Mouse (Mus musculus) liver, adult 2 months (tissue): ENCODE results near the gene Csf3. TPM values are rescaled to one million over a fixed set of nuclear protein-coding genes. Genes with fewer than 3 reads are reported as not detected.

Experiments
- DNase-seq: peaks from one replicate; pipeline ENCODE4 v3.0.0-alpha.2; 2011; ENCODE audit warnings: low read depth, low spot score; ENCODE audit errors: extremely low read depth
- H3K27ac ChIP-seq: fragments of 200-500 bp; replicated peaks from 2 replicates; pipeline ENCODE4 v1.5.1; 2012; ENCODE audit warnings: low read depth, mild to moderate bottlenecking, control low read depth, inconsistent platforms, low read length; ENCODE audit not compliant: insufficient read depth
- H3K27me3 ChIP-seq: fragments of 200-500 bp; 2 replicates; pipeline ENCODE4 v1.6.1; 2012; ENCODE audit warnings: mild to moderate bottlenecking, moderate library complexity, low read length, inconsistent platforms; ENCODE audit not compliant: control insufficient read depth, insufficient read depth
- H3K36me3 ChIP-seq: fragments of 200-500 bp; 2 replicates; pipeline ENCODE4 v1.6.1; 2012; ENCODE audit warnings: low read length, inconsistent platforms; ENCODE audit not compliant: control insufficient read depth, insufficient read depth
- H3K4me1 ChIP-seq: fragments of 200-500 bp; 2 replicates; pipeline ENCODE4 v1.6.1; 2011; ENCODE audit warnings: low read length; ENCODE audit not compliant: control insufficient read depth, insufficient read depth
- H3K4me3 ChIP-seq: fragments of 200-500 bp; 2 replicates; pipeline ENCODE4 v1.5.1; 2011; ENCODE audit warnings: low read depth, mild to moderate bottlenecking, control low read depth, low read length, moderate library complexity; ENCODE audit not compliant: insufficient read depth
- H3K79me2 ChIP-seq: fragments of 200-500 bp; 2 replicates; pipeline ENCODE4 v1.6.1; 2012; ENCODE audit warnings: inconsistent platforms, mild to moderate bottlenecking, low read length, moderate library complexity; ENCODE audit not compliant: control insufficient read depth, insufficient read depth
- H3K9ac ChIP-seq: fragments of 200-500 bp; 2 replicates; pipeline ENCODE4 v1.6.1; 2012; ENCODE audit warnings: low read depth, mild to moderate bottlenecking, control low read depth, inconsistent platforms, low read length
- CTCF ChIP-seq: fragments of 200-500 bp; IDR thresholded peaks from 2 replicates; pipeline ENCODE4 v1.5.1; 2011; ENCODE audit warnings: low read depth, low read length, control low read depth
- POLR2A ChIP-seq: fragments of 200-500 bp; IDR thresholded peaks from 2 replicates; pipeline ENCODE4 v1.6.1; 2011; ENCODE audit warnings: low read length, control low read depth; ENCODE audit not compliant: insufficient read depth; ENCODE audit errors: extremely low read depth
- WGBS: fragments of 180-500 bp; shearing (Covaris S2); methylation state at CpG from one replicate; pipeline ENCODE4 v1.1.7; 2018; 5-methylcytosine and 5-hydroxymethylcytosine counted together
- polyA plus RNA-seq: library from polyadenylated mRNA; depleted of rRNA; stranded (reverse); fragments of >200 nt; gene quantifications from 2 replicates; pipeline ENCODE4 v1.2.3, GENCODE M21; 2012
- total RNA-seq: library from RNA; depleted of rRNA; stranded (reverse); fragments of >200 nt; gene quantifications from 2 replicates; pipeline ENCODE4 v1.2.3, GENCODE M21; 2014

Gene Csf3
- total and polyA plus RNA-seq, 2 experiments: 0.07 TPM; not detected in 1

DNA sequence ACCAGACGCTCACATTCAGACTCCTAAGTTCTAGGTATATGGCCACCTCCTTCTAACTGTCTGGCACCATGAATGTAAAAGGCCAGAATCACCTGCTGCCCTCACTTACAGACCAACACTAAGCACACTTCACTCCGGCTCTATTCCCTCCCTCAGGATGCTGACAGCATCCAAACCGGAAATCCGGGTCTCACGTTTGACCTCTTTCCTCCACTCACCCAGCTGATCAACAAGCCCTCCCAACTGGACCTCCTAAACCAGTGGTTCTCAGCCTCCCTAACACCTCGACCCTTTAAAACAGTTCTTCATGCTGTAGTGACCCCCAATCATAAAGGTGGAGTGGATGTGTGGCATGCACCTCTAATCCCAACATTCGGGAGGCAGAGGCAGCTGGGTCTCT is 22.0 kb downstream of the Csf3 start:
- no peaks in the 10 kb centered on the region for H3K36me3 ChIP-seq
- 77% methylated on average over 7 of the region's 7 CpGs for WGBS
- peaks cover 3% of the 10 kb centered on the region; the same call in 1 of the 2 replicates for H3K4me1 ChIP-seq
- no peaks in the 10 kb centered on the region for H3K27me3 ChIP-seq
- no peaks in the 10 kb centered on the region for H3K79me2 ChIP-seq
- H3K4me3 ChIP-seq: no peak overlapping the region
- TF ChIP-seq CTCF (no peak), POLR2A (no peak)
- no peak overlapping the region for H3K9ac ChIP-seq
- no peak overlapping the region for H3K27ac ChIP-seq
- DNase-seq: no peak

DNA sequence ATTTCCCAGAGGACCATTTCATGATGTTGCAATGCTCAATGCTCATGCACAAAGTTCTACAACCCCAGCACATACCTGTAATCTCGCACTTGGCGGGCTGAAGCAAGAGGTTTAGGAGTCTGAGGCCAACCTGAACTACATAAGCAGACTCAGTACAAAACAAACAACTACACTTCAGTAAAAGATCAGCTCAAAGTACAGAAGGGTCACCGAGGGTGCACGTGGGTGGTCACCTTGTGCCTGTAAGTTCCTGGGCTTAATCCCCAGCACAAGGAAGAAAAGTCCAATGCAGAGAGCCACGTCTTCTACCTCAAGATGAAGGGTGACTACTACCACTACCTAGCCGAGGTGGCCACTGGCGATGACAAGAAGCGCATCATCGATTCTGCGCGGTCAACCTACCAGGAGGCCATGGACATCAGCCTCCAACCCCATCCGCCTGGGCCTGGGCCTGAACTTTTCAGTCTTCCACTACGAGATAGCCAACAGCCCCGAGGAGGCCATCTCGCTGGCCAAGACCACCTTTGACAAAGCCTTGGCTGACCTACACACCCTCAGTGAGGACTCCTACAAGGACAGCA is 25.0 kb downstream of the Csf3 start:
- TF ChIP-seq POLR2A: no peak
- Histone ChIP-seq H3K4me3 (no peak overlapping the region), H3K27me3 (no peaks in the 10 kb centered on the region), H3K36me3 (no peaks in the 10 kb centered on the region), H3K79me2 (no peaks in the 10 kb centered on the region), H3K9ac (no peak overlapping the region), H3K27ac (no peak overlapping the region), H3K4me1 (peaks cover 6% of the 10 kb centered on the region; the same call in 1 of the 2 replicates)
- WGBS: 80% methylated on average over 15 of the region's 15 CpGs
- no peak for DNase-seq

- Histone ChIP-seq H3K79me2 (no peaks in the 10 kb centered on the region), H3K36me3 (no peaks in the 10 kb centered on the region), H3K27ac (no peak within 1 kb of the TSS), H3K4me1 (peaks cover 3% of the 10 kb centered on the region; the same call in 1 of the 2 replicates), H3K9ac (peak within 1 kb of the TSS; percentile 56), H3K4me3 (peak within 1 kb of the TSS; percentile 69), H3K27me3 (no peaks in the 10 kb centered on the region)
- no peak for TF ChIP-seq CTCF
- no peak for TF ChIP-seq POLR2A
- WGBS: under 1% methylated on average over 16 of the region's 16 CpGs
- peak; percentile 89 for DNase-seq
Measured at GRCm38 (mm10) chr11:98729119-98729588, 28.1 kb downstream of the Csf3 start, which contains the start of gene Med24. Gene Med24 (minus strand): TSS chr11:98729435.

DNA sequence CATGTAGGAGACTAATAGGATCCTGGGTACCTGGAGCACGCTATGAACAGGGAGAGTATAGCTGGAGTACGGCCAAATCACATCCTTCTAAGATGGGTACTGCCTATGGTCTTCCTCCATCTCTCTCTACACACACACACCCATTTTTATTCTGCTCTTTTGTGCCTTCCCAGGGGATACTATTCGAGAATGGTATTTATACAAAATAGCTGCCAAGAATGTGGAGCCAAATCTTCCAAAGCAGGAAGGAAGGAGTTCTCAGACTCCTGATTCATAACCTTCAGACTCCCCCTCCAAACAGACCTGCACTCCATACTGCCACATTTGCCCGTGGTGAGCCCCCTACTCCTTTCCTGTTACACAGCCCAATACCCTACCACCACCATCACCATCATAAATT is 29.7 kb downstream of the Csf3 start:
- H3K27me3 ChIP-seq: no peaks in the 10 kb centered on the region
- H3K9ac ChIP-seq: no peak overlapping the region
- no peak for DNase-seq
- 72% methylated on average over 4 of the region's 4 CpGs for WGBS
- no peaks in the 10 kb centered on the region for H3K79me2 ChIP-seq
- no peaks in the 10 kb centered on the region for H3K36me3 ChIP-seq
- no peak for TF ChIP-seq CTCF
- no peak for TF ChIP-seq POLR2A
- peaks cover 3% of the 10 kb centered on the region; the same call in 1 of the 2 replicates for H3K4me1 ChIP-seq
- H3K27ac ChIP-seq: no peak overlapping the region
- no peak overlapping the region for H3K4me3 ChIP-seq

DNA sequence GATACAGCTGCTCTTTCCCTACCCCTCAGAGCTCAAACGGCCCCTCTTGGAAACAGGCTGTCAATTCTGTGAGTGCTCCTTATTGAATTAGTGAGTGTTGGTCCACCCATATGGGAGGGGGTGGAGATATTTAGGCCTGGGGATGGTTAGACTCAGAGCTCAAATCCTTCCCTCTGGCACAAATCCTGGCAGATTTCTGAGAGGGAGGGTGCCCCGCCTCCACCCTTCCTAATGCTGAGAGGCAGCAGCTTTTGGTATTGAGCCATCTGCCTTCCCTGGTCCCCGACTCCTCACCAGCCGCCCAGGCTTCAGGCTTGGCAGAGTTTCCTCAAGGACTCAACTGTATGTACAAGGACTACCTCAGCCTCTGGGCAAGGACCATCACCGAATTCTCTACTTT is 30.1 kb downstream of the Csf3 start:
- WGBS: 78% methylated on average over 5 of the region's 5 CpGs
- Histone ChIP-seq H3K4me3 (no peak overlapping the region), H3K79me2 (no peaks in the 10 kb centered on the region), H3K27ac (no peak overlapping the region), H3K9ac (no peak overlapping the region), H3K4me1 (peaks cover 3% of the 10 kb centered on the region; the same call in 1 of the 2 replicates), H3K27me3 (no peaks in the 10 kb centered on the region), H3K36me3 (no peaks in the 10 kb centered on the region)
- TF ChIP-seq POLR2A (no peak), CTCF (no peak)
- no peak for DNase-seq

DNA sequence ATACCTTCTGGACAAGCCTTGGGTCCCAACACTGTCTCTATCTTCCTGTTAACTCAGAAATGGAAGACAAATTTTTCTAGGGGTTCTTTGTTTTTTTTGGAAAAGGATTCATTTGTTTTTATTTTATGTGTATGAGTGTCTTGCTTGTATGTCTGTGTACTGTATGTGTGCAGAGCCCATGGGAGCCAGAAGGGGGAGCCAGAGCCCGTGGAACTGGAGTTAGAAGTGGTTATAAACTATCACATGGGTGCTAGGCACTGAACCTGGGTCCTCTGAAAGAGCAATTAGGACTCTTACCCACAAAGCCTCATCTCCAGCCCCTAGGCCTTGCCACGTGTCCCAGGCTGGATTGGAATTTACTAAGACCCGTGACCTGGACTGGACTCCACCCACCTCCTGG is 33.0 kb downstream of the Csf3 start:
- 81% methylated on average over 3 of the region's 3 CpGs for WGBS
- no peaks in the 10 kb centered on the region for H3K27me3 ChIP-seq

More for the DNA sequence above, 33.0 kb downstream of the Csf3 start:
- no peaks in the 10 kb centered on the region for H3K36me3 ChIP-seq
- TF ChIP-seq CTCF (peak; percentile 43; the same call in 1 of the 2 replicates), POLR2A (no peak)
- no peak overlapping the region for H3K27ac ChIP-seq
- H3K79me2 ChIP-seq: no peaks in the 10 kb centered on the region
- no peak for DNase-seq
- no peak overlapping the region for H3K4me3 ChIP-seq
- H3K9ac ChIP-seq: no peak overlapping the region
- no peaks in the 10 kb centered on the region for H3K4me1 ChIP-seq
